Mouse (Mus musculus) ES-E14 (cell line): ENCODE results near the gene Mfsd2b. TPM values are rescaled to one million over a fixed set of nuclear protein-coding genes. Genes with fewer than 3 reads are reported as not detected.
"Not testable (repeated sequence)": the region's sequence is repeated elsewhere in the genome, so short reads cannot be mapped to it uniquely, and the experiment has no call there.

Experiments used
- DNase-seq: peaks from one replicate; pipeline ENCODE4 v3.0.0-alpha.2; 2013; ENCODE audit warnings: low read depth, low spot score
- H3K27ac ChIP-seq: 2 replicates; pipeline ENCODE4 v1.5.1; 2012; ENCODE audit warnings: low read depth, mild to moderate bottlenecking, low read length, moderate library complexity, mixed read lengths; ENCODE audit not compliant: poor library complexity, insufficient read depth, severe bottlenecking
- H3K36me3 ChIP-seq: 2 replicates; pipeline ENCODE4 v1.6.1; 2012; ENCODE audit warnings: mild to moderate bottlenecking, low read length, moderate library complexity, mixed read lengths; ENCODE audit not compliant: control insufficient read depth, poor library complexity, insufficient read depth, severe bottlenecking
- H3K4me1 ChIP-seq, 2 experiments: fragments of 150-350 bp in 1 of 2; sonication (generic) in 1 of 2; 2 replicates each; pipeline ENCODE4 v1.6.1; 2012; ENCODE audit warnings: low read length in 2 of 2, mild to moderate bottlenecking in 1 of 2, mixed read lengths in 1 of 2; ENCODE audit not compliant: control insufficient read depth in 2 of 2, insufficient read depth in 2 of 2, poor library complexity in 1 of 2
- H3K4me3 ChIP-seq, 2 experiments: fragments of 150-350 bp in 1 of 2; sonication (generic) in 1 of 2; 2 replicates each; pipeline ENCODE4 v1.5.1; 2012; ENCODE audit warnings: low read length in 2 of 2, low read depth in 1 of 2, mild to moderate bottlenecking in 1 of 2, mixed read lengths in 1 of 2; ENCODE audit not compliant: insufficient read depth in 1 of 2, poor library complexity in 1 of 2, severe bottlenecking in 1 of 2
- H3K9ac ChIP-seq: 2 replicates; pipeline ENCODE4 v1.6.1; 2012; ENCODE audit warnings: low read depth, mild to moderate bottlenecking, low read length, mixed read lengths; ENCODE audit not compliant: poor library complexity, insufficient read depth, severe bottlenecking
- H3K9me3 ChIP-seq: fragments of 150-350 bp; sonication (generic); 2 replicates; pipeline ENCODE4 v1.6.1; 2012; ENCODE audit warnings: low read depth, mild to moderate bottlenecking, low read length; ENCODE audit not compliant: control insufficient read depth, insufficient read depth
- CHD2 ChIP-seq: IDR thresholded peaks from 2 replicates; pipeline ENCODE4 v1.6.1; 2014; ENCODE audit warnings: mild to moderate bottlenecking, low read depth, low read length, inconsistent platforms
- HCFC1 ChIP-seq: IDR thresholded peaks from 2 replicates; pipeline ENCODE4 v1.6.1; 2012; ENCODE audit warnings: low read length, inconsistent platforms, borderline replicate concordance; ENCODE audit not compliant: insufficient read depth
- MAFK ChIP-seq: IDR thresholded peaks from 2 replicates; pipeline ENCODE4 v1.6.1; 2014; ENCODE audit warnings: mild to moderate bottlenecking, low read depth, low read length, inconsistent platforms; ENCODE audit not compliant: insufficient read depth
- ZC3H11A ChIP-seq: IDR thresholded peaks from 2 replicates; pipeline ENCODE4 v1.6.1; 2012; ENCODE audit warnings: low read depth, mild to moderate bottlenecking, inconsistent platforms, low read length, borderline replicate concordance
- ZNF384 ChIP-seq: IDR thresholded peaks from 2 replicates; pipeline ENCODE4 v1.6.1; 2012; ENCODE audit warnings: low read depth, low read length, inconsistent platforms
- in situ Hi-C, 2 experiments: fragments of 600-800 bp; cut with MboI; formaldehyde crosslinking; loops; one replicate each; pipeline ENCODE4 v1.15.1; 2025; ENCODE audit warnings: low sequenced_read_pairs in 2 of 2, inconsistent platforms in 1 of 2; ENCODE audit not compliant: unreplicated experiment in 2 of 2
- total RNA-seq: library from RNA; depleted of rRNA; stranded (reverse); fragments of 300-350 nt; gene quantifications from 2 replicates; pipeline ENCODE4 v1.2.3, GENCODE M21; 2012

The Mfsd2b gene
- total RNA-seq, 1 experiment = 3.2 TPM

- in situ Hi-C loops = no loop called here
- no peak overlapping the region for H3K4me3 ChIP-seq
- no peak overlapping the region for H3K9ac ChIP-seq
- TF ChIP-seq ZNF384 (no peak), MAFK (no peak), CHD2 (no peak), HCFC1 (no peak), ZC3H11A (no peak)
- no peak for DNase-seq
- H3K9me3 ChIP-seq = no peaks in the 10 kb centered on the region
- no peak overlapping the region for H3K27ac ChIP-seq
- H3K36me3 ChIP-seq = peaks cover 17% of the 10 kb centered on the region
- peaks cover 2% of the 10 kb centered on the region in 2 experiments; a peak in 2 of 4 replicates for H3K4me1 ChIP-seq
These were observed 14.6 kb upstream of the Mfsd2b start for GRCm38 (mm10) chr12:4888739-4889138.

- H3K9me3 ChIP-seq, H3K4me3 ChIP-seq, in situ Hi-C loops, H3K4me1 ChIP-seq, H3K27ac ChIP-seq, DNase-seq, H3K9ac ChIP-seq: not testable (repeated sequence)
- peaks cover 23% of the 10 kb centered on the region for H3K36me3 ChIP-seq
These were observed 12.4 kb upstream of the Mfsd2b start for GRCm38 (mm10) chr12:4886581-4886980.

GRCm38 (mm10) chr12:4885062-4885461 is 10.9 kb upstream of the Mfsd2b start:
- Histone ChIP-seq H3K9ac (no peak overlapping the region), H3K36me3 (peaks cover 18% of the 10 kb centered on the region), H3K9me3 (no peaks in the 10 kb centered on the region), H3K4me1 (no peaks in the 10 kb centered on the region), H3K4me3 (no peak overlapping the region), H3K27ac (no peak overlapping the region)
- TF ChIP-seq MAFK = no peak
- no peak for TF ChIP-seq CHD2
- TF ChIP-seq ZNF384 = no peak
- no peak for TF ChIP-seq HCFC1
- no peak for TF ChIP-seq ZC3H11A
- no peak for DNase-seq
- in situ Hi-C loops = no loop called here

GRCm38 (mm10) chr12:4882086-4882485 is 7.9 kb upstream of the Mfsd2b start:
- no peak overlapping the region for H3K4me3 ChIP-seq
- no peak overlapping the region for H3K9ac ChIP-seq
- no peaks in the 10 kb centered on the region for H3K9me3 ChIP-seq
- TF ChIP-seq ZC3H11A (no peak), MAFK (no peak), ZNF384 (no peak), CHD2 (no peak), HCFC1 (no peak)
- H3K36me3 ChIP-seq = peaks cover 16% of the 10 kb centered on the region
- H3K27ac ChIP-seq = no peak overlapping the region
- in situ Hi-C loops = no loop called here
- DNase-seq = no peak
- no peaks in the 10 kb centered on the region; a peak in 1 of 4 replicates for H3K4me1 ChIP-seq

GRCm38 (mm10) chr12:4879048-4879447 is 4.9 kb upstream of the Mfsd2b start:
- Histone ChIP-seq H3K9ac (no peak overlapping the region), H3K4me3 (no peak overlapping the region), H3K27ac (no peak overlapping the region), H3K9me3 (no peaks in the 10 kb centered on the region), H3K4me1 (peaks cover 0 to 6% of the 10 kb centered on the region in 2 experiments; a peak in 2 of 4 replicates), H3K36me3 (peaks cover 10% of the 10 kb centered on the region)
- 0 out of 2 replicates have a peak, but pooled peaks have one; percentile 24 for TF ChIP-seq ZC3H11A
- no peak for TF ChIP-seq HCFC1
- no peak for DNase-seq
- in situ Hi-C loops = no loop called here
